Mouse (Mus musculus) midbrain, postnatal 0 days (tissue): Measurements from ENCODE around the gene Tead1. TPM values are rescaled to one million over a fixed set of nuclear protein-coding genes. Genes with fewer than 3 reads are reported as not detected.

ENCODE experiments used
- ATAC-seq: fragments of 200-750 bp; cut with Nextera tagmentation; 2 replicates; pipeline ENCODE4 v1.8.0; 2017; ENCODE audit warnings: moderate number of reproducible peaks, mild to moderate bottlenecking, moderate TSS enrichment, moderate library complexity; ENCODE audit not compliant: low FRiP score
- DNase-seq: peaks from one replicate; pipeline ENCODE4 v3.0.0-alpha.2; 2015; ENCODE audit warnings: low spot score
- H3K27ac ChIP-seq: fragments of 300-500 bp; sonication (generic); 2 replicates; pipeline ENCODE4 v1.5.1; 2014; ENCODE audit warnings: low read depth, mild to moderate bottlenecking, low read length, mixed read lengths
- H3K27me3 ChIP-seq: fragments of 300-500 bp; sonication (generic); 2 replicates; pipeline ENCODE4 v1.6.1; 2014; ENCODE audit warnings: low read length, control low read depth, mixed read lengths; ENCODE audit not compliant: insufficient read depth
- H3K36me3 ChIP-seq: fragments of 300-500 bp; sonication (generic); 2 replicates; pipeline ENCODE4 v1.6.1; 2014; ENCODE audit warnings: low read length, control low read depth, mixed read lengths; ENCODE audit not compliant: insufficient read depth
- H3K4me1 ChIP-seq: fragments of 300-500 bp; sonication (generic); 2 replicates; pipeline ENCODE4 v1.6.1; 2014; ENCODE audit warnings: mild to moderate bottlenecking, control low read depth, antibody characterized with exemption, low read length, mixed read lengths; ENCODE audit not compliant: insufficient read depth
- H3K4me2 ChIP-seq: fragments of 300-500 bp; sonication (generic); 2 replicates; pipeline ENCODE4 v1.6.1; 2014; ENCODE audit warnings: low read depth, mild to moderate bottlenecking, low read length, mixed read lengths; ENCODE audit not compliant: poor library complexity, severe bottlenecking
- H3K4me3 ChIP-seq: fragments of 300-500 bp; sonication (generic); 2 replicates; pipeline ENCODE4 v1.5.1; 2014; ENCODE audit warnings: low read depth, mild to moderate bottlenecking, low read length, moderate library complexity
- H3K9ac ChIP-seq: fragments of 300-500 bp; sonication (generic); replicated peaks from 2 replicates; pipeline ENCODE4 v1.6.1; 2014; ENCODE audit warnings: mild to moderate bottlenecking, low read length, moderate library complexity, mixed read lengths; ENCODE audit not compliant: poor library complexity, severe bottlenecking
- H3K9me3 ChIP-seq: fragments of 300-500 bp; sonication (generic); 2 replicates; pipeline ENCODE4 v1.6.1; 2016; ENCODE audit warnings: low read length, control low read depth
- CTCF ChIP-seq: IDR thresholded peaks from 2 replicates; pipeline ENCODE4 v1.5.1; 2016; ENCODE audit warnings: antibody characterized with exemption, mild to moderate bottlenecking
- WGBS: fragments of 180-500 bp; shearing (Covaris S2); extraction: QIAGEN DNeasy Blood & Tissue Kit; methylation state at CpG from one replicate; pipeline ENCODE4 v1.1.7; 2014; 5-methylcytosine and 5-hydroxymethylcytosine counted together
- polyA plus RNA-seq: library from polyadenylated mRNA; unstranded; fragments of >200 nt; fragmentation: Nextera tagmentation; extraction: Ambion mirVana; gene quantifications from 2 replicates; pipeline ENCODE4 v1.2.1, GENCODE M21; 2015
- total RNA-seq: library from RNA; depleted of rRNA; stranded (reverse); fragments of >200 nt; gene quantifications from 2 replicates; pipeline ENCODE4 v1.2.3, GENCODE M21; 2014

The Tead1 gene
- total and polyA plus RNA-seq, 2 experiments from 2014 or later, result 8.0 to 16.6 TPM

GRCm38 (mm10) chr7:112812037-112812775 is 133.1 kb downstream of the Tead1 start:
- H3K27ac ChIP-seq, result no peak overlapping the region
- no peak for TF ChIP-seq CTCF
- H3K36me3 ChIP-seq, result no peaks in the 10 kb centered on the region
- no peaks in the 10 kb centered on the region for H3K4me1 ChIP-seq
- no peak overlapping the region for H3K4me3 ChIP-seq
- no peaks in the 10 kb centered on the region for H3K9me3 ChIP-seq
- ATAC-seq (no peak), DNase-seq (no peak)
- H3K4me2 ChIP-seq, result no peak overlapping the region
- H3K27me3 ChIP-seq, result no peaks in the 10 kb centered on the region
- 60% methylated on average over 10 of the region's 10 CpGs for WGBS
- H3K9ac ChIP-seq, result no peak overlapping the region

- no peaks in the 10 kb centered on the region for H3K4me1 ChIP-seq
- no peak overlapping the region for H3K4me3 ChIP-seq
- no peak overlapping the region for H3K9ac ChIP-seq
- 96% methylated on average over 7 of the region's 7 CpGs for WGBS
- peak; percentile 48 for TF ChIP-seq CTCF
- ATAC-seq, result no peak
- H3K27me3 ChIP-seq, result no peaks in the 10 kb centered on the region
- H3K36me3 ChIP-seq, result no peaks in the 10 kb centered on the region
- H3K9me3 ChIP-seq, result no peaks in the 10 kb centered on the region
- H3K4me2 ChIP-seq, result no peak overlapping the region
- H3K27ac ChIP-seq, result no peak overlapping the region
- DNase-seq, result peak; percentile 42
These were observed 134.0 kb downstream of the Tead1 start for GRCm38 (mm10) chr7:112813163-112813562.

- no peak for ATAC-seq
- Histone ChIP-seq H3K27ac (no peak overlapping the region), H3K4me2 (no peak overlapping the region), H3K9me3 (no peaks in the 10 kb centered on the region), H3K27me3 (no peaks in the 10 kb centered on the region), H3K4me1 (no peaks in the 10 kb centered on the region), H3K9ac (no peak overlapping the region), H3K4me3 (no peak overlapping the region), H3K36me3 (no peaks in the 10 kb centered on the region)
- TF ChIP-seq CTCF, result no peak
- WGBS, result 84% methylated on average over 8 of the region's 8 CpGs
- no peak for DNase-seq
These were observed 134.7 kb downstream of the Tead1 start for GRCm38 (mm10) chr7:112813731-112814306.

GRCm38 (mm10) chr7:112816016-112816415 is 136.9 kb downstream of the Tead1 start:
- ATAC-seq (no peak), DNase-seq (peak; percentile 33)
- Histone ChIP-seq H3K9ac (no peak overlapping the region), H3K9me3 (no peaks in the 10 kb centered on the region), H3K4me1 (no peaks in the 10 kb centered on the region), H3K4me2 (no peak overlapping the region), H3K4me3 (no peak overlapping the region), H3K36me3 (no peaks in the 10 kb centered on the region), H3K27me3 (no peaks in the 10 kb centered on the region), H3K27ac (no peak overlapping the region)
- 38% methylated on average over 5 of the region's 5 CpGs for WGBS
- no peak for TF ChIP-seq CTCF

- WGBS, result 77% methylated on average over 4 of the region's 4 CpGs
- ATAC-seq, result no peak
- H3K4me3 ChIP-seq, result no peak overlapping the region
These were observed 140.7 kb downstream of the Tead1 start for GRCm38 (mm10) chr7:112819833-112820232.

GRCm38 (mm10) chr7:112822879-112823278 is 143.8 kb downstream of the Tead1 start:
- WGBS, result 16% methylated on average over 5 of the region's 5 CpGs
- no peak overlapping the region for H3K4me2 ChIP-seq
- H3K4me1 ChIP-seq, result peaks cover 22% of the 10 kb centered on the region
- H3K9ac ChIP-seq, result no peak overlapping the region
- DNase-seq (peak; percentile 79), ATAC-seq (no peak)
- H3K9me3 ChIP-seq, result no peaks in the 10 kb centered on the region
- no peak overlapping the region for H3K4me3 ChIP-seq
- peak; percentile 28; the same call in 1 of the 2 replicates for TF ChIP-seq CTCF
- H3K27ac ChIP-seq, result no peak overlapping the region
- no peaks in the 10 kb centered on the region for H3K27me3 ChIP-seq
- H3K36me3 ChIP-seq, result no peaks in the 10 kb centered on the region

More at GRCm38 (mm10) chr7:112819833-112820232, 140.7 kb downstream of the Tead1 start:
- no peak for DNase-seq
- Histone ChIP-seq H3K27ac (no peak overlapping the region), H3K36me3 (no peaks in the 10 kb centered on the region), H3K9me3 (no peaks in the 10 kb centered on the region), H3K4me2 (no peak overlapping the region), H3K4me1 (peaks cover 4% of the 10 kb centered on the region; the same call in 1 of the 2 replicates), H3K9ac (no peak overlapping the region), H3K27me3 (no peaks in the 10 kb centered on the region)
- no peak for TF ChIP-seq CTCF
